Mouse (Mus musculus): ENCODE measurements at regions not wholly inside any gene's neighbourhood (a gene's known extent, or its start where the extent isn't known, plus 50 kb on each side); places are given as distances from the start of the nearest gene placed in this dataset.

GRCm38 (mm10) chr1:157756977-157757376 lies 250.4 kb downstream of the Sec16b start:
- TF ChIP-seq CTCF (IDR thresholded peaks at IDR 0.05; ENCODE audit: extremely low read depth, insufficient read length, insufficient replicate concordance, low read depth, low read length): no peak
- no peak for TF ChIP-seq POLR2A (IDR thresholded peaks at IDR 0.05; ENCODE audit: low read depth, low read length)

Measured in small intestine, adult 2 months (tissue).